Mouse (Mus musculus): ENCODE data around the gene Muc4.

DNA sequence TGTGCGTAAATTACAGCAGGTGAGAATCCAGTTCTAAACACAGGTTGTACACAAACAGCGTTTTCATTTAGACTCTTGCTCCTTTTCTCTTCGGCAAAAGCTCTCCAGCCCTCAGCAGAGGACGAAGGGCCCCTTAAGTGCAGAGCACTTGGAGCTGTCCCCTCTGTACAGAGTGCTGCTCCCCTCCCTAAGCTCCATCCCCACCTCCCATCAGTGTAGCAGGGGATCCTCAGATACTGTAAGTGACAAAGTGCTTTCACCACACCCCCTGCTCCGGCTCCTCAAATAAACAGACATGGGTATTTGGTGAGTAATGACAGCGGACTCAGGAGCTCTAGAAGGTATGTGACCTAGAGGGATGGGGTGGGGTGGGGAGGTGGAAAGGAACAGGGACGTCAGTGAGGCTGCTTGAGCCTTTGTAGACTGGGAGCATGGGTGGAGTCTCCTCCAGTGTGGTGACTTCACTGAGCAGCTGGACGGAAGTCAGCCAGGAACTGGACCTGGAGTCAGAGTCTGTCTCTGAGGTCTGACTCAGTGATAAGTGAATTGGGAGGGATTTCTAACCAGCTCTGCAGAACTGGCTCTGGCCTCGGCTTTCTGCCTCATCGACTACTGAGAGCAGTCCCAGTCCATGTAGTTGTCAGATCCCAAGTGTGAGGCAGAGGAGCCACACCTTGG is 86.2 kb downstream of the Muc4 start:
- no peak for TF ChIP-seq CTCF (IDR thresholded peaks at IDR 0.05; ENCODE audit: extremely low read depth, insufficient read depth, low read length)
- TF ChIP-seq POLR2A (IDR thresholded peaks at IDR 0.05; ENCODE audit: extremely low read depth, insufficient read depth, low read length), result no peak

Measured in cortical plate, adult 2 months (tissue).